Mouse (Mus musculus): ENCODE results near the gene Slit2. TPM values are rescaled to one million over a fixed set of nuclear protein-coding genes. Genes with fewer than 3 reads are reported as not detected.

The Slit2 gene
- polyA plus RNA-seq, 1 experiment from 2014 or later, result 47.2 TPM

- WGBS (ENCODE audit: insufficient replicate concordance), result 47% methylated on average over 1 of the region's 1 CpGs
- peaks cover 17% of the 10 kb centered on the region for H3K4me1 ChIP-seq (ENCODE audit: control insufficient read depth, insufficient read depth, low read length)
- H3K9me3 ChIP-seq (replicated peaks; ENCODE audit: control insufficient read depth, low read length), result no peaks in the 10 kb centered on the region
- H3K27me3 ChIP-seq (ENCODE audit: control insufficient read depth, insufficient read depth, low read length), result no peaks in the 10 kb centered on the region
- no peak overlapping the region for H3K4me2 ChIP-seq
- no peak overlapping the region for H3K9ac ChIP-seq (ENCODE audit: low read depth, low read length)
- no peaks in the 10 kb centered on the region for H3K36me3 ChIP-seq (ENCODE audit: control insufficient read depth, insufficient read depth, low read length)
- no peak overlapping the region for H3K4me3 ChIP-seq (ENCODE audit: low read depth, low read length)
- no peak for ATAC-seq (replicated peaks; ENCODE audit: insufficient number of reproducible peaks, low FRiP score, low TSS enrichment)
- H3K27ac ChIP-seq (ENCODE audit: low read depth, low read length), result no peak overlapping the region
Observed at GRCm38 (mm10) chr5:48113400-48113799, 130.5 kb downstream of the Slit2 start.

GRCm38 (mm10) chr5:48114969-48115537, 132.1 kb downstream of the Slit2 start:
- Histone ChIP-seq H3K4me2 (no peak overlapping the region), H3K4me3 (ENCODE audit: low read depth, low read length) (no peak overlapping the region), H3K9ac (ENCODE audit: low read depth, low read length) (no peak overlapping the region), H3K27me3 (ENCODE audit: control insufficient read depth, insufficient read depth, low read length) (no peaks in the 10 kb centered on the region), H3K9me3 (replicated peaks; ENCODE audit: control insufficient read depth, low read length) (no peaks in the 10 kb centered on the region), H3K36me3 (ENCODE audit: control insufficient read depth, insufficient read depth, low read length) (no peaks in the 10 kb centered on the region), H3K4me1 (ENCODE audit: control insufficient read depth, insufficient read depth, low read length) (peaks cover 17% of the 10 kb centered on the region), H3K27ac (ENCODE audit: low read depth, low read length) (no peak overlapping the region)
- ATAC-seq (replicated peaks; ENCODE audit: insufficient number of reproducible peaks, low FRiP score, low TSS enrichment), result no peak
- WGBS (ENCODE audit: insufficient replicate concordance), result 26% methylated on average over 4 of the region's 4 CpGs

GRCm38 (mm10) chr5:48122651-48123050, 139.7 kb downstream of the Slit2 start:
- H3K36me3 ChIP-seq (ENCODE audit: control insufficient read depth, insufficient read depth, low read length), result no peaks in the 10 kb centered on the region
- H3K9ac ChIP-seq (ENCODE audit: low read depth, low read length), result no peak overlapping the region
- no peak overlapping the region for H3K4me2 ChIP-seq
- 83% methylated on average over 5 of the region's 5 CpGs for WGBS (ENCODE audit: insufficient replicate concordance)
- no peak overlapping the region for H3K4me3 ChIP-seq (ENCODE audit: low read depth, low read length)
- no peaks in the 10 kb centered on the region for H3K27me3 ChIP-seq (ENCODE audit: control insufficient read depth, insufficient read depth, low read length)
- H3K27ac ChIP-seq (ENCODE audit: low read depth, low read length), result no peak overlapping the region
- no peaks in the 10 kb centered on the region for H3K9me3 ChIP-seq (replicated peaks; ENCODE audit: control insufficient read depth, low read length)
- ATAC-seq (replicated peaks; ENCODE audit: insufficient number of reproducible peaks, low FRiP score, low TSS enrichment), result no peak
- H3K4me1 ChIP-seq (ENCODE audit: control insufficient read depth, insufficient read depth, low read length), result no peaks in the 10 kb centered on the region; the same call in 1 of the 2 replicates

- H3K27ac ChIP-seq (ENCODE audit: low read depth, low read length), result no peak overlapping the region
- no peaks in the 10 kb centered on the region for H3K27me3 ChIP-seq (ENCODE audit: control insufficient read depth, insufficient read depth, low read length)
- no peak for ATAC-seq (replicated peaks; ENCODE audit: insufficient number of reproducible peaks, low FRiP score, low TSS enrichment)
- no peak overlapping the region for H3K9ac ChIP-seq (ENCODE audit: low read depth, low read length)
- WGBS (ENCODE audit: insufficient replicate concordance), result 59% methylated on average over 3 of the region's 3 CpGs
- H3K4me1 ChIP-seq (ENCODE audit: control insufficient read depth, insufficient read depth, low read length), result no peaks in the 10 kb centered on the region
- H3K4me3 ChIP-seq (ENCODE audit: low read depth, low read length), result no peak overlapping the region
- H3K9me3 ChIP-seq (replicated peaks; ENCODE audit: control insufficient read depth, low read length), result no peaks in the 10 kb centered on the region
- H3K36me3 ChIP-seq (ENCODE audit: control insufficient read depth, insufficient read depth, low read length), result no peaks in the 10 kb centered on the region
- H3K4me2 ChIP-seq, result no peak overlapping the region
Observed at GRCm38 (mm10) chr5:48125770-48126423, 143.0 kb downstream of the Slit2 start.

GRCm38 (mm10) chr5:48129981-48130380, 147.0 kb downstream of the Slit2 start:
- Histone ChIP-seq H3K4me2 (no peak overlapping the region), H3K4me1 (ENCODE audit: control insufficient read depth, insufficient read depth, low read length) (no peaks in the 10 kb centered on the region), H3K27me3 (ENCODE audit: control insufficient read depth, insufficient read depth, low read length) (no peaks in the 10 kb centered on the region), H3K4me3 (ENCODE audit: low read depth, low read length) (no peak overlapping the region), H3K9me3 (replicated peaks; ENCODE audit: control insufficient read depth, low read length) (no peaks in the 10 kb centered on the region), H3K27ac (ENCODE audit: low read depth, low read length) (no peak overlapping the region), H3K36me3 (ENCODE audit: control insufficient read depth, insufficient read depth, low read length) (no peaks in the 10 kb centered on the region), H3K9ac (ENCODE audit: low read depth, low read length) (no peak overlapping the region)
- no peak for ATAC-seq (replicated peaks; ENCODE audit: insufficient number of reproducible peaks, low FRiP score, low TSS enrichment)
- 87% methylated on average over 4 of the region's 4 CpGs for WGBS (ENCODE audit: insufficient replicate concordance)

- H3K36me3 ChIP-seq (ENCODE audit: control insufficient read depth, insufficient read depth, low read length), result no peaks in the 10 kb centered on the region
- no peak overlapping the region for H3K9ac ChIP-seq (ENCODE audit: low read depth, low read length)
- H3K9me3 ChIP-seq (replicated peaks; ENCODE audit: control insufficient read depth, low read length), result no peaks in the 10 kb centered on the region
- ATAC-seq (replicated peaks; ENCODE audit: insufficient number of reproducible peaks, low FRiP score, low TSS enrichment), result no peak
- H3K27me3 ChIP-seq (ENCODE audit: control insufficient read depth, insufficient read depth, low read length), result no peaks in the 10 kb centered on the region
- no peak overlapping the region for H3K4me2 ChIP-seq
- no peaks in the 10 kb centered on the region for H3K4me1 ChIP-seq (ENCODE audit: control insufficient read depth, insufficient read depth, low read length)
- 10% methylated on average over 3 of the region's 3 CpGs for WGBS (ENCODE audit: insufficient replicate concordance)
- H3K4me3 ChIP-seq (ENCODE audit: low read depth, low read length), result no peak overlapping the region
- no peak overlapping the region for H3K27ac ChIP-seq (ENCODE audit: low read depth, low read length)
Observed at GRCm38 (mm10) chr5:48136571-48136970, 153.6 kb downstream of the Slit2 start.

GRCm38 (mm10) chr5:48138849-48139487, 156.0 kb downstream of the Slit2 start:
- H3K4me1 ChIP-seq (ENCODE audit: control insufficient read depth, insufficient read depth, low read length), result no peaks in the 10 kb centered on the region
- 19% methylated on average over 8 of the region's 8 CpGs for WGBS (ENCODE audit: insufficient replicate concordance)
- H3K4me2 ChIP-seq, result no peak overlapping the region
- no peaks in the 10 kb centered on the region for H3K27me3 ChIP-seq (ENCODE audit: control insufficient read depth, insufficient read depth, low read length)
- no peaks in the 10 kb centered on the region for H3K36me3 ChIP-seq (ENCODE audit: control insufficient read depth, insufficient read depth, low read length)
- H3K27ac ChIP-seq (ENCODE audit: low read depth, low read length), result no peak overlapping the region
- no peak overlapping the region for H3K4me3 ChIP-seq (ENCODE audit: low read depth, low read length)
- no peaks in the 10 kb centered on the region for H3K9me3 ChIP-seq (replicated peaks; ENCODE audit: control insufficient read depth, low read length)
- ATAC-seq (replicated peaks; ENCODE audit: insufficient number of reproducible peaks, low FRiP score, low TSS enrichment), result no peak
- H3K9ac ChIP-seq (ENCODE audit: low read depth, low read length), result no peak overlapping the region

- Histone ChIP-seq H3K4me2 (no peak overlapping the region), H3K27ac (ENCODE audit: low read depth, low read length) (no peak overlapping the region), H3K36me3 (ENCODE audit: control insufficient read depth, insufficient read depth, low read length) (no peaks in the 10 kb centered on the region), H3K4me1 (ENCODE audit: control insufficient read depth, insufficient read depth, low read length) (no peaks in the 10 kb centered on the region), H3K4me3 (ENCODE audit: low read depth, low read length) (no peak overlapping the region), H3K9me3 (replicated peaks; ENCODE audit: control insufficient read depth, low read length) (no peaks in the 10 kb centered on the region), H3K9ac (ENCODE audit: low read depth, low read length) (no peak overlapping the region), H3K27me3 (ENCODE audit: control insufficient read depth, insufficient read depth, low read length) (no peaks in the 10 kb centered on the region)
- 37% methylated on average over 6 of the region's 6 CpGs for WGBS (ENCODE audit: insufficient replicate concordance)
- ATAC-seq (replicated peaks; ENCODE audit: insufficient number of reproducible peaks, low FRiP score, low TSS enrichment), result no peak
Observed at GRCm38 (mm10) chr5:48139488-48139862, 156.5 kb downstream of the Slit2 start.

GRCm38 (mm10) chr5:48146082-48146481, 163.1 kb downstream of the Slit2 start:
- H3K9me3 ChIP-seq (replicated peaks; ENCODE audit: control insufficient read depth, low read length), result no peaks in the 10 kb centered on the region
- no peak overlapping the region for H3K9ac ChIP-seq (ENCODE audit: low read depth, low read length)
- H3K4me3 ChIP-seq (ENCODE audit: low read depth, low read length), result no peak overlapping the region
- ATAC-seq (replicated peaks; ENCODE audit: insufficient number of reproducible peaks, low FRiP score, low TSS enrichment), result no peak
- H3K4me2 ChIP-seq, result no peak overlapping the region
- no peaks in the 10 kb centered on the region for H3K36me3 ChIP-seq (ENCODE audit: control insufficient read depth, insufficient read depth, low read length)
- H3K27me3 ChIP-seq (ENCODE audit: control insufficient read depth, insufficient read depth, low read length), result no peaks in the 10 kb centered on the region
- WGBS (ENCODE audit: insufficient replicate concordance), result 89% methylated on average over 2 of the region's 2 CpGs
- no peak overlapping the region for H3K27ac ChIP-seq (ENCODE audit: low read depth, low read length)
- no peaks in the 10 kb centered on the region for H3K4me1 ChIP-seq (ENCODE audit: control insufficient read depth, insufficient read depth, low read length)

Data from heart, embryonic 11.5 days (tissue).